Mouse (Mus musculus) midbrain, embryonic 10.5 days (tissue): ENCODE data around the gene Prdm15. TPM values are rescaled to one million over a fixed set of nuclear protein-coding genes. Genes with fewer than 3 reads are reported as not detected.
A peak's percentile ranks its signal among the peaks of the same experiment; 100 is the strongest.

Experiments used
- DNase-seq: peaks from one replicate; pipeline ENCODE4 v3.0.0-alpha.2; 2017; ENCODE audit warnings: low spot score
- H3K27ac ChIP-seq: fragments of 300-500 bp; sonication (generic); replicated peaks from 2 replicates; pipeline ENCODE4 v1.5.1; 2016; ENCODE audit warnings: mild to moderate bottlenecking
- H3K27me3 ChIP-seq: fragments of 300-500 bp; sonication (generic); 2 replicates; pipeline ENCODE4 v1.6.1; 2016; ENCODE audit warnings: low read depth, mild to moderate bottlenecking; ENCODE audit not compliant: poor library complexity, severe bottlenecking
- H3K36me3 ChIP-seq: fragments of 300-500 bp; sonication (generic); 2 replicates; pipeline ENCODE4 v1.6.1; 2016; ENCODE audit warnings: mild to moderate bottlenecking, moderate library complexity
- H3K4me1 ChIP-seq: fragments of 300-500 bp; sonication (generic); 2 replicates; pipeline ENCODE4 v1.6.1; 2016
- H3K4me3 ChIP-seq: fragments of 300-500 bp; sonication (generic); 2 replicates; pipeline ENCODE4 v1.5.1; 2016; ENCODE audit warnings: mild to moderate bottlenecking, moderate library complexity
- H3K9me3 ChIP-seq: fragments of 300-500 bp; sonication (generic); replicated peaks from 2 replicates; pipeline ENCODE4 v1.6.1; 2016; ENCODE audit warnings: mild to moderate bottlenecking
- WGBS: fragments of 180-500 bp; shearing (Covaris S2); methylation state at CpG from one replicate; pipeline ENCODE4 v1.1.7; 2016; 5-methylcytosine and 5-hydroxymethylcytosine counted together
- polyA plus RNA-seq: library from polyadenylated mRNA; unstranded; fragments of >200 nt; fragmentation: Nextera tagmentation; extraction: Ambion mirVana; gene quantifications from 2 replicates; pipeline ENCODE4 v1.2.1, GENCODE M21; 2016

Prdm15 gene
- 13.4 and 14.8 TPM in 2 replicates for polyA plus RNA-seq

DNA sequence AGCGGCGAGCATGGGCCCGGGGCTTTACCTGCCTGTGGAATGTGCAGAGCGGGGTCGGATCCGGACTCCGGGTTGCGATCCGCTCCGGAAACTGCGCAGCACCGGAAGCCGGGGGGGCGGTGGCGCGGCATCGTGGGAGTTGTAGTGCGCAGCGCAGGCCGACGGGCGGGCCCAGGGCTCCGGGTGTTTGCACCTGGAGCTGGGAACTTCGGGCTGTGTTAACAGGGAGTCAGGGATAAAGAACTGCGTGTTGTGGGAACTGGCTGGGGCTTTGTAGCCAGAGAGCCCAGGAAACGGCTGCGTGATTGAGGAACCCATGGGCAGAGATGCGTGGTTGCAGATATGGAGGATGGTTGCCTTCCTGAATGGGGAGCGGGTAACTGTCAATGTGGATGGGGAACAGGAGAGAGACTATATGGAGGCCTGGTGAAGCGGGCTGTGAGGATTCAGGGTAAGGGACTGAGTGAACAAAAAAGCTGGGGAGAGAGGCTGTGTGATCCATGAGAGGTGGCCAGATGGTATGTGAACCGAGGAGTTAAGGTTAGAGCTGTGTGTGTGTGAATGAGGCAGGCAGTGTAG, at the start of gene Prdm15:
TSS of gene Prdm15 (minus strand) at position 110 of the 579 bp plus-strand sequence.
- peak; percentile 91 for DNase-seq
- H3K4me3 ChIP-seq, result peak within 1 kb of the TSS; percentile 87
- no peaks in the 10 kb centered on the region for H3K9me3 ChIP-seq
- H3K36me3 ChIP-seq, result peaks cover 20% of the 10 kb centered on the region
- H3K27ac ChIP-seq, result peak within 1 kb of the TSS; percentile 99
- WGBS, result under 1% methylated on average over 31 of the region's 31 CpGs
- no peaks in the 10 kb centered on the region for H3K27me3 ChIP-seq
- peaks cover 27% of the 10 kb centered on the region for H3K4me1 ChIP-seq

DNA sequence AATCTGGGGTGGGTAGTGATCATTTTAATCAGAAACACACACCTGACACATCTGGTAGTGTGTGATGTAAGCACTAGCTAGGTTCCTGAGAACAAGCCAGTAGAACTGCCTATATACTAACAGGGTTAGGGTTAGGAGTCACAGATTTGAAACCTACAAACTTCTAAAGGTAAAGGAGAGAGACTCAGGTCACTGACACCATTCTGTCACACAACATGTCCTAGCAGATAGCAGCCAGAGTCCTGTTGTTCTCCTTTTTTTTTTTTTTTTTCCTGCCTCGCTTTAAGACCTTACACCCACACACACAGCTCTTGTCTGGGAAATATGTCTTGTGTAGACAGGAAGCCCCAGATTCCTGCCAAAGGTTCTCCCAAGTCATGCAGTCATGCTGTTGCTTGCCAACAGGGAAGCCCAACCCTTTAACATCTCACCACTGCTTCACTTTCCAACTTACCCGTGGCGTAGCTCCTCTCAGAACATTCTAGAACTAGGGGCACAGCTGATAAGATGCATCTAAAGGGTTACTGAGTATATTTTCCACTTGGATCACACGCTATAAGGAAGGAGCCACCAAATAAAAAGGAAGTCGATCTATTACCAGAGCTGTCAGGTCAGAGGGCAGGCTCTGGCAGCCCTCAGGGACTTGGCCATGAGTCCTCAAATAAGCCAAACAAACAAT, 45.8 kb upstream of the Prdm15 start:
- H3K4me3 ChIP-seq, result no peak overlapping the region
- DNase-seq, result no peak
- no peaks in the 10 kb centered on the region for H3K9me3 ChIP-seq
- no peaks in the 10 kb centered on the region for H3K27me3 ChIP-seq
- no peaks in the 10 kb centered on the region for H3K36me3 ChIP-seq
- no peak overlapping the region for H3K27ac ChIP-seq
- peaks cover 10% of the 10 kb centered on the region for H3K4me1 ChIP-seq
- WGBS, result 84% methylated on average over 5 of the region's 5 CpGs

DNA sequence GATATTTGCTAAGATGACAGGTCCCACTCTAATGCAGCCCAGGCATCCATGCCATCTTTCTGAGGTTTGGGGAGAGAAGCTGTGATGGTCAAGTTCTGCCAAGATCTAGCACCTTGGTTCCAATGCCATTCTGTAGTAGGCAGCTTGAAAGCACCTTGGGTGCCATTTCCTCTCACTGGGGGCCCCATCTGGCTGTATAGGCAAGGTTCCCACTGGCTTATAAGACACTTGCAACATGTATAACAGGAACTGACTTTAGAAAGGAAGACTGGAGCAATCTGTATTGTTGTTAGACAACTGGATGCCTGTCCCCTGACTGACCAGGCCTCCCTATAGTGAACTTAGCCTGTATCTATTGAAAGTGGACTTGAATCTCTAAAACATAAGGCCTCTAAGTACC, 36.1 kb upstream of the Prdm15 start:
- Histone ChIP-seq H3K9me3 (no peaks in the 10 kb centered on the region), H3K36me3 (peaks cover 9% of the 10 kb centered on the region; the same call in 1 of the 2 replicates), H3K27me3 (no peaks in the 10 kb centered on the region), H3K4me3 (no peak overlapping the region), H3K27ac (no peak overlapping the region), H3K4me1 (no peaks in the 10 kb centered on the region)
- no peak for DNase-seq

DNA sequence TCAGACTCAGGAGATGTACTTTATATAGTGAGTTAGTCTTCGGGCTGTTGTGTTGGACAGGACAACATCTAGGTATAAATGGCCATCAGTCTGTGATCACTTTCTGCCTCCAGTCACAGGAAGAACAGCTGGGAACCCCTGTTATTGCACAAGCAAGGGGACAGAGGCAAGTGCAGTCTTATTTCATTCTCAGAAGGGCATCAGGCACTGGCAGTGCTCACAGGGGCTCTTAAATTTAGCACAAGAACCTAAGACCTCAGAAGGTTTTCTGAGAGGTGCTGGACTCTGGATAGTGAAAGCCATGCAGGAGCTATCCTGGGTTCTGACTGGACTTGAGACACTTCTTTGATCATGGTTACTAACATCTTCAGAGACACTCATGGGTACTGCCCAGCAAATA, 32.0 kb upstream of the Prdm15 start:
- H3K36me3 ChIP-seq, result no peaks in the 10 kb centered on the region
- H3K4me3 ChIP-seq, result no peak overlapping the region
- WGBS, result 97% methylated on average over 1 of the region's 1 CpGs
- no peak for DNase-seq
- H3K9me3 ChIP-seq, result no peaks in the 10 kb centered on the region
- no peak overlapping the region for H3K27ac ChIP-seq
- H3K4me1 ChIP-seq, result no peaks in the 10 kb centered on the region
- H3K27me3 ChIP-seq, result no peaks in the 10 kb centered on the region

DNA sequence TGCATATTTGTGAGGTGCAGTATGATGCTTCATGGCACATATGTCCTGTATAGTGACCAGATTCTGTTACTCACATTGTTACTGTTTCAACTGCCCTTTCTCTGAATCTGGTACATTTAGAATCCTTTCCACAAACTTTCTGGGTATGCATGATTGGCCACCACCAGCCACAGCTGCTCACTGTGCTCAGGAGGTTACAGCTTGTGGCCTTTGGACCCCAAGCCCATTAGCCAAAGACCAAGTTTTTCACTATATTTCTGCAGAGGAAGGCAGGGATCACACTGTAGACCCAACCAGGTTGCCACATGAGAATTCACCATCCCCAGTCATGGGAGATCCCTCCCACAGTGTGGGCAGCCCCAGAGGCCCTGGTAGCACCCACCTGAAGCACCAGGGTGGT, 31.2 kb upstream of the Prdm15 start:
- no peak for DNase-seq
- Histone ChIP-seq H3K27me3 (no peaks in the 10 kb centered on the region), H3K4me1 (no peaks in the 10 kb centered on the region), H3K9me3 (no peaks in the 10 kb centered on the region), H3K27ac (no peak overlapping the region), H3K36me3 (no peaks in the 10 kb centered on the region), H3K4me3 (no peak overlapping the region)

DNA sequence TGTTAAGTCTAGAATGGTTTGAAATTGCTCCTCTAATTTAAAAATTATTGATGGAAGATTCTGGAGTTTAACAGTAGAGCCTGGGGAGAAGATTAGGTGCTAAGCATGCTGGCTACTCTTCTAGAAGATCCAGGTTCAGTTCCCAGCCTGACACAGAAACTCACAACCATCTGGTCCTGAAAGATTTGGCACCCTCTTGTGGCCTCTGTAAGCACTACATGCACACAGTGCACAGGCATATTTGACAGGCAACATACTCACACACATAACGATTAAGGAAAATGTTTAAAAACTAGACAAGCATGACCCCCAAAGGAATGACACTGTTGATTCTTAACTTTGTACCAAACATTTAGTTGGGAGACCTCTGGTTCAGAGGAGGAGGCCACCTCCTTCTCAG, 27.5 kb upstream of the Prdm15 start:
- no peak overlapping the region for H3K27ac ChIP-seq
- 88% methylated on average over 1 of the region's 1 CpGs for WGBS
- peaks cover 8% of the 10 kb centered on the region; the same call in 1 of the 2 replicates for H3K36me3 ChIP-seq
- DNase-seq, result peak; percentile 37
- H3K4me1 ChIP-seq, result no peaks in the 10 kb centered on the region
- no peak overlapping the region for H3K4me3 ChIP-seq
- no peaks in the 10 kb centered on the region for H3K27me3 ChIP-seq
- no peaks in the 10 kb centered on the region for H3K9me3 ChIP-seq

DNA sequence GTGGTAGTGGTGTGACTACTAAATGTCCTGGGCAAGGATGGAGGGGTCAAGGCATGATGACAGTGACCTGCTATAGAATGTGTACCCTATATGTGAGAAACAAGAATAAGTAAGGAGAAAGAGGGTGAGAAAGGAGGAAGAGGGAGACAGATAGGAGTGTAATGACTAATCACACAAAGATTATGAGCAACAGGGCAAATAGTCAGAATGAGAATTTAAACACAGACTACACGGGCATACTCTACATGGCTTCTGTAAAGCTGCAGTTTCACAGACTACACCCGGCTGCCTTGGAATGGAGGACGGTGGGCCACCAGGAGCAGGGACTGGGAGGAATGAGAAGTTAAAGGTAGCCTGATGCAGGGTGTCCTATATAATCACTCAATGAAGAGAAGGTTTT, 25.9 kb upstream of the Prdm15 start:
- WGBS, result 90% methylated on average over 3 of the region's 3 CpGs
- Histone ChIP-seq H3K4me1 (no peaks in the 10 kb centered on the region), H3K4me3 (no peak overlapping the region), H3K9me3 (no peaks in the 10 kb centered on the region), H3K27ac (no peak overlapping the region), H3K36me3 (peaks cover 18% of the 10 kb centered on the region), H3K27me3 (no peaks in the 10 kb centered on the region)
- DNase-seq, result no peak

DNA sequence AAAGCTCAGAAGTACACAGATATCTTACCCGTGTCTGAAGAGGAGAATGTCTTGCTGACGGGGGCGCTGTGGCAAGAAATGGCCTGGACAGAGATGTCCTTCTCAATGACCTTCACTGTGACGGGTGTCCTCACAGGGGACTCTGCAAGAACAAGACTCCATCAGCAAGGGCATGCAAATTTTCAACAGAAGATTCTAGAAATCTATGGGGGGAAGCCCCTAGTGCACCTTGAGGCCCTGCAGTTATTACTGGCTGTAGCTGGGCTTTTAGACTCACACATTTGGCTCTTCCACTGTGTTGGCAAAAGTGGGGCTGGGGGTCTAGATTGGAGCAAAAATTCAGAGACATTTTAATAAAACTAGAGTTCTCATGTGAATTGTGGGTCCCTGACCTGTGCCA, 23.5 kb upstream of the Prdm15 start:
- H3K27ac ChIP-seq, result no peak overlapping the region
- H3K9me3 ChIP-seq, result no peaks in the 10 kb centered on the region
- H3K27me3 ChIP-seq, result no peaks in the 10 kb centered on the region
- H3K4me3 ChIP-seq, result no peak overlapping the region
- DNase-seq, result no peak
- WGBS, result 89% methylated on average over 4 of the region's 4 CpGs
- H3K36me3 ChIP-seq, result peaks cover 18% of the 10 kb centered on the region
- no peaks in the 10 kb centered on the region for H3K4me1 ChIP-seq

DNA sequence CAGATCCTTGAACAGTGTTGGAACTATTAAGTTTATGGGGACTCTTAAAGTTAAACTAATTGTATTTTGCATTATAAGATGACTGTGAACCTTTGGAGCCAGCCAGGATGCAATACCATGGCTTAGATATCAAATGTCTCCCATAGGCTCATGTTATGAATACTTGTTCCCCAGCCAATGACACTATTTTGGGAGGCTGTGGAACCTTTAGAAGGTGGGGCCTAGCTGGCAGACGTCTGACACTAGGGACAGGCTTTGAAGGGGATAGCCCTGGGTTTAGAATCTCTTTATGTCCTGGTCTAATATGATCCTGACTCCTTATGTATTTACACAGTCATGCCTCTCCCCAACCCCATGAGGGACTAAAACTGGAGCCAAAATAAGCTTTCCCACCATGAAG, 22.7 kb upstream of the Prdm15 start:
- Histone ChIP-seq H3K4me3 (no peak overlapping the region), H3K27me3 (no peaks in the 10 kb centered on the region), H3K9me3 (no peaks in the 10 kb centered on the region), H3K4me1 (no peaks in the 10 kb centered on the region), H3K27ac (no peak overlapping the region), H3K36me3 (peaks cover 22% of the 10 kb centered on the region)
- no peak for DNase-seq
- 76% methylated on average over 1 of the region's 1 CpGs for WGBS

DNA sequence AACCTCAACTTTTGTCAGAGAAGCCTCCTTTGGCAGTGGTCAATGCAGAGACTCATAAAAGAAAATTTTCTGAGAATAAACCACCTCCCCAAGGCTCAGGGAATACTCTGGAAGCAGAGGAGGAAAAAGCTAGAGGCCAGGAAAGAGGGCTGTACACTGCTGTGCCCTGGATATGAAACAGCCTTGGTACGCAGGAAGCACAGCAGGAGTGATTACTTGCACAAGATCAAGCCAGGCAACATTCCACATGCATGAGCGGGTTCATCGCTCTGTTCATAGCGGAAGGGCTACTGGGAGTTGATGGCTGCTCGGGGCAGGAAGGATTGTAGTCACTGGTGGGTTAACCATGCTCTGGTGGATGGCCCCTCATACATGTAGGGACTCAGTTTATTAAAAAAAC, 21.0 kb upstream of the Prdm15 start:
- H3K9me3 ChIP-seq, result no peaks in the 10 kb centered on the region
- H3K27ac ChIP-seq, result no peak overlapping the region
- peaks cover 33% of the 10 kb centered on the region for H3K36me3 ChIP-seq
- 72% methylated on average over 5 of the region's 5 CpGs for WGBS
- DNase-seq, result no peak
- no peak overlapping the region for H3K4me3 ChIP-seq
- no peaks in the 10 kb centered on the region for H3K27me3 ChIP-seq
- no peaks in the 10 kb centered on the region for H3K4me1 ChIP-seq

DNA sequence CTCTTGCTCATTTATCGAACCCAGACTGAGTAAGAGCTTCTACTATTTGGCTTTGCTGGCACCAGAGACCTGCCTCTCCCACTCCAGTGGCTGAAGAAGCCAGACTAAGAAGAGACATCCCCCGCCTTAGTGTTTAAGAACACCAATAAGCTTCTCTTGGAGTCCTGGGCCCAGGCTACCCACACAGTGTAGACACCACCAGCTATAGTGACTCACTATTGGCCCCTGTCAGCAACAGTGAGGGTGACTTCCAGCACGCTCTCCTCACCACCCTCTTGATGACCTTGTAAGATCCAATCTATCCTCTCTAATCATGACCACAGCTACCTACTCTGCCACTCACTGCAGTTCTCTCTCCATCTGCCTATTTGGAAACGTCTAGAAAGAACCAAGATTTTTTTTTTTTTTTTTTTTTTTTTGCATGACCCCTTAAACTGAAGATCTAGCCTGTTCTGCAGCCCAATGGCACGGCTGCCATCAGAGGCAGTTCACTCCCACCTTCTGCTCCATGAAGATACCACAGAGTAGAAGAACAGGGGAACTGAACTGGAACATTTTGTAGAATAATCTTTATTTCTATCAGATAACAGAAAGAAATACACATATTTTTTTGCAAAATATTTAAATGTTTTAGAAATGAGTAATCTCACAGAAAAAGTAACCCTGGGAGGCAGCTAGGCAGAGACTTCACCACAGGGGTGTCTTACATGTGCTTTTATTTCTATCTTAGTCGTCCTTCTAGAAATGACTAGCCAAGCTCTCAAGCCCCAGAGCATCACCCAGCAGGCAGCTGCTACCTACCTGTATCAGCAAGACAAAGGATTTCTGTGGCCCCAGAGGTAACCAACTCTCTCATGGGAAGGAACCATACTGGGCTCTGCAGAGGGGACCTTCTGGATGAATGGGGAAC, 17.8 kb upstream of the Prdm15 start:
- H3K27me3 ChIP-seq, result no peaks in the 10 kb centered on the region
- H3K4me1 ChIP-seq, result no peaks in the 10 kb centered on the region
- H3K4me3 ChIP-seq, result no peak overlapping the region
- no peak overlapping the region for H3K27ac ChIP-seq
- peaks cover 33% of the 10 kb centered on the region for H3K36me3 ChIP-seq
- WGBS, result 80% methylated on average over 6 of the region's 6 CpGs
- H3K9me3 ChIP-seq, result no peaks in the 10 kb centered on the region
- no peak for DNase-seq

DNA sequence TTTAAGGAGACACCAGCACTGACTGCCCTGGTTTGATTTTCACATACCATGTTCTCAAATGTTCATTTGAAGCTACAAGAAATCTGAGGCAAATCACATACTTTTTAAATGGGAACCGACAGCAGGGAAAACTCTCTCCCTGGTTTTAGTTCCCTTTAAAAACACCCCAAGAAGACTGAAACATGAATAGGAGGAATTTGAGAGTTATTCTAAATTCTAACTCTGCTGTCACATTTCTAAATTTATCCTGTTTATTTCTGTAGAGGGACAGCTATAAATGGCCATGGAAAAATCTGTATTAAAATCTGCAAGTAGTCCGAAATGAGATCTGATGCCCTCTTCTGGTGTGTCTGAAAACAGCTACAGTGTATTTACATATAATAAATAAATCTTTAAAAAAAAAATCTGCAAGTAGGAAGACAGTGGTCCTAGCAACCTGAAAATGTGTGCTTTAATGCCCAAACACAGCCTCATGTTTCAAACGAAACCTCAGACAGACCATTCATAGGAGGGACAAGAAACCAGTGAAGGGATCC, 12.3 kb upstream of the Prdm15 start:
- no peaks in the 10 kb centered on the region for H3K4me1 ChIP-seq
- H3K27me3 ChIP-seq, result no peaks in the 10 kb centered on the region
- H3K36me3 ChIP-seq, result peaks cover 21% of the 10 kb centered on the region
- H3K4me3 ChIP-seq, result no peak overlapping the region
- DNase-seq, result no peak
- no peaks in the 10 kb centered on the region for H3K9me3 ChIP-seq
- no peak overlapping the region for H3K27ac ChIP-seq
- WGBS, result 92% methylated on average over 3 of the region's 3 CpGs

DNA sequence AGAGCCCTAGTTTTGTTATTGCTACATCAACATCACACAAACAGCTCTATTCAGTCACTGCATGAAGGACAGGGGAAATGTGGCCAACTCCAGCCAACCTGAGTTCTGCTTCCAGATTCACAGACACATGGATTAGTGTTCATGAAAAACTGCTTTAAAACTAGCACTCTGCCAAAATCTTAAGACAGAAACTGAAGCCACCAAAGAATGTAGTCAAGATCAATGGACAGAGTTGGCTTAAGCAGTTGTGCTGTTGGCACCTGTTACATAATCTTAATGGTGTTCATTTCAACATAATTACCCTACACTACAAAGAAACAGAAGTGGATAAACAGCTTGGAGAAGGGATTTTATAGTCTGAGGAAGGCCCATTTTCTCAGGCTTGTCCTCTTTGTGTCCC, 4.4 kb upstream of the Prdm15 start:
- Histone ChIP-seq H3K27ac (no peak overlapping the region), H3K27me3 (no peaks in the 10 kb centered on the region), H3K4me3 (no peak overlapping the region), H3K36me3 (peaks cover 3% of the 10 kb centered on the region; the same call in 1 of the 2 replicates), H3K9me3 (no peaks in the 10 kb centered on the region), H3K4me1 (peaks cover 7% of the 10 kb centered on the region)
- no peak for DNase-seq
